Mouse (Mus musculus): ENCODE results near the gene Foxj2. TPM values are rescaled to one million over a fixed set of nuclear protein-coding genes. Genes with fewer than 3 reads are reported as not detected.
A peak's percentile ranks its signal among the peaks of the same experiment; 100 is the strongest.

The Foxj2 gene
- polyA plus RNA-seq, 1 experiment from 2014 or later: 3.2 TPM

GRCm38 (mm10) chr6:122812716-122813115 lies 7.0 kb upstream of the Foxj2 start:
- no peak for DNase-seq (ENCODE audit: low spot score)

- no peak for DNase-seq (ENCODE audit: low spot score)
Observed at GRCm38 (mm10) chr6:122813640-122814039, 6.1 kb upstream of the Foxj2 start.

GRCm38 (mm10) chr6:122820071-122820798 lies 521 bp downstream of the Foxj2 start:
- DNase-seq (ENCODE audit: low spot score): no peak

GRCm38 (mm10) chr6:122820799-122821650 lies 1.3 kb downstream of the Foxj2 start:
- DNase-seq (ENCODE audit: low spot score): peak; percentile 56

- DNase-seq (ENCODE audit: low spot score): no peak
Observed at GRCm38 (mm10) chr6:122821822-122822221, 2.1 kb downstream of the Foxj2 start.

GRCm38 (mm10) chr6:122824086-122824485 lies 4.4 kb downstream of the Foxj2 start:
- no peak for DNase-seq (ENCODE audit: low spot score)

GRCm38 (mm10) chr6:122825166-122825565 lies 5.5 kb downstream of the Foxj2 start:
- no peak for DNase-seq (ENCODE audit: low spot score)

GRCm38 (mm10) chr6:122825923-122826742 lies 6.4 kb downstream of the Foxj2 start:
- DNase-seq (ENCODE audit: low spot score): peak; percentile 33

GRCm38 (mm10) chr6:122828086-122828485 lies 8.4 kb downstream of the Foxj2 start:
- peak; percentile 45 for DNase-seq (ENCODE audit: low spot score)

GRCm38 (mm10) chr6:122832880-122833279 lies 13.2 kb downstream of the Foxj2 start:
- no peak for DNase-seq (ENCODE audit: low spot score)

GRCm38 (mm10) chr6:122834365-122834764 lies 14.7 kb downstream of the Foxj2 start:
- peak; percentile 58 for DNase-seq (ENCODE audit: low spot score)

GRCm38 (mm10) chr6:122836974-122837373 lies 17.3 kb downstream of the Foxj2 start:
- no peak for DNase-seq (ENCODE audit: low spot score)

- DNase-seq (ENCODE audit: low spot score): no peak
Observed at GRCm38 (mm10) chr6:122837539-122837938, 17.8 kb downstream of the Foxj2 start.

- DNase-seq (ENCODE audit: low spot score): no peak
Observed at GRCm38 (mm10) chr6:122843759-122844158, 24.0 kb downstream of the Foxj2 start.

GRCm38 (mm10) chr6:122852696-122853095 lies 33.0 kb downstream of the Foxj2 start:
- DNase-seq (ENCODE audit: low spot score): no peak

GRCm38 (mm10) chr6:122854552-122854951 lies 34.8 kb downstream of the Foxj2 start:
- no peak for DNase-seq (ENCODE audit: low spot score)

- DNase-seq (ENCODE audit: low spot score): no peak
Observed at GRCm38 (mm10) chr6:122855955-122856354, 36.2 kb downstream of the Foxj2 start, which contains the start of gene C3ar1. TSS of gene C3ar1 (minus strand) at chr6:122856161.

- no peak for DNase-seq (ENCODE audit: low spot score)
Observed at GRCm38 (mm10) chr6:122862434-122862833, 42.7 kb downstream of the Foxj2 start.

GRCm38 (mm10) chr6:122862871-122863270 lies 43.2 kb downstream of the Foxj2 start:
- no peak for DNase-seq (ENCODE audit: low spot score)

GRCm38 (mm10) chr6:122867914-122868313 lies 48.2 kb downstream of the Foxj2 start:
- DNase-seq (ENCODE audit: low spot score): no peak

GRCm38 (mm10) chr6:122869846-122870245 lies 50.1 kb downstream of the Foxj2 start:
- no peak for DNase-seq (ENCODE audit: low spot score)

Measured in thymus, postnatal 0 days (tissue).